Mouse (Mus musculus): Measurements from ENCODE around the gene Tm6sf2. TPM values are rescaled to one million over a fixed set of nuclear protein-coding genes. Genes with fewer than 3 reads are reported as not detected.
"Not testable (repeated sequence)": the region's sequence is repeated elsewhere in the genome, so short reads cannot be mapped to it uniquely, and the experiment has no call there.

The Tm6sf2 gene
- polyA plus RNA-seq, 1 experiment from 2014 or later, result 3.8 TPM

GRCm38 (mm10) chr8:70042583-70043455 lies 29.9 kb upstream of the Tm6sf2 start, which contains the start of the genes Mau2 and Sugp1:
TSS of gene Mau2 (minus strand) at chr8:70042734.
TSS of gene Sugp1 (plus strand) at chr8:70042813.
- peak; percentile 97 for DNase-seq (ENCODE audit: low spot score)
- WGBS, result under 1% methylated on average over 65 of the region's 65 CpGs
- Histone ChIP-seq H3K27ac (ENCODE audit: low read length) (peak within 1 kb of the TSS; percentile 79), H3K27me3 (replicated peaks; ENCODE audit: insufficient read depth, low read length) (no peaks in the 10 kb centered on the region), H3K4me2 (replicated peaks; ENCODE audit: low read depth, low read length) (peak within 1 kb of the TSS; percentile 78), H3K4me3 (ENCODE audit: low read depth, low read length) (peak within 1 kb of the TSS; percentile 96), H3K36me3 (ENCODE audit: insufficient read depth, low read length) (no peaks in the 10 kb centered on the region), H3K9me3 (ENCODE audit: low read length) (no peaks in the 10 kb centered on the region), H3K4me1 (ENCODE audit: insufficient read depth, low read depth, low read length) (peaks cover 7% of the 10 kb centered on the region; the same call in 1 of the 2 replicates), H3K9ac (replicated peaks; ENCODE audit: low read depth) (peak within 1 kb of the TSS; percentile 98)
- peak; percentile 84 for TF ChIP-seq EP300 (IDR thresholded peaks at IDR 0.05)
- TF ChIP-seq CTCF (IDR thresholded peaks at IDR 0.05), result no peak
- peak; percentile 97 for ATAC-seq

GRCm38 (mm10) chr8:70043996-70044395 lies 28.7 kb upstream of the Tm6sf2 start:
- H3K9me3 ChIP-seq (ENCODE audit: low read length), result no peaks in the 10 kb centered on the region
- no peak overlapping the region for H3K4me3 ChIP-seq (ENCODE audit: low read depth, low read length)
- TF ChIP-seq EP300 (IDR thresholded peaks at IDR 0.05) (no peak), CTCF (IDR thresholded peaks at IDR 0.05) (no peak)
- H3K4me1 ChIP-seq (ENCODE audit: insufficient read depth, low read depth, low read length), result peaks cover 7% of the 10 kb centered on the region; the same call in 1 of the 2 replicates
- peak overlapping the region; percentile 78; the same call in 1 of the 2 replicates for H3K4me2 ChIP-seq (replicated peaks; ENCODE audit: low read depth, low read length)
- DNase-seq (ENCODE audit: low spot score) (no peak), ATAC-seq (no peak)
- H3K9ac ChIP-seq (replicated peaks; ENCODE audit: low read depth), result no peak overlapping the region
- WGBS, result 87% methylated on average over 5 of the region's 5 CpGs
- no peaks in the 10 kb centered on the region for H3K27me3 ChIP-seq (replicated peaks; ENCODE audit: insufficient read depth, low read length)
- H3K27ac ChIP-seq (ENCODE audit: low read length), result no peak overlapping the region
- H3K36me3 ChIP-seq (ENCODE audit: insufficient read depth, low read length), result no peaks in the 10 kb centered on the region

- H3K4me1 ChIP-seq (ENCODE audit: insufficient read depth, low read depth, low read length), result no peaks in the 10 kb centered on the region
- TF ChIP-seq CTCF (IDR thresholded peaks at IDR 0.05) (no peak), EP300 (IDR thresholded peaks at IDR 0.05) (no peak)
- H3K4me2 ChIP-seq (replicated peaks; ENCODE audit: low read depth, low read length), result no peak overlapping the region
- peaks cover 9% of the 10 kb centered on the region; the same call in 1 of the 2 replicates for H3K36me3 ChIP-seq (ENCODE audit: insufficient read depth, low read length)
- no peak overlapping the region for H3K9ac ChIP-seq (replicated peaks; ENCODE audit: low read depth)
- no peak for ATAC-seq
- H3K27me3 ChIP-seq (replicated peaks; ENCODE audit: insufficient read depth, low read length), result no peaks in the 10 kb centered on the region
- H3K27ac ChIP-seq (ENCODE audit: low read length), result no peak overlapping the region
- H3K9me3 ChIP-seq (ENCODE audit: low read length), result no peaks in the 10 kb centered on the region
- no peak for DNase-seq (ENCODE audit: low spot score)
- H3K4me3 ChIP-seq (ENCODE audit: low read depth, low read length), result no peak overlapping the region
Measured at GRCm38 (mm10) chr8:70049662-70050061, 23.1 kb upstream of the Tm6sf2 start.

- H3K36me3 ChIP-seq (ENCODE audit: insufficient read depth, low read length); H3K9me3 ChIP-seq (ENCODE audit: low read length); H3K4me1 ChIP-seq (ENCODE audit: insufficient read depth, low read depth, low read length); H3K27me3 ChIP-seq (replicated peaks; ENCODE audit: insufficient read depth, low read length); DNase-seq (ENCODE audit: low spot score); H3K9ac ChIP-seq (replicated peaks; ENCODE audit: low read depth); H3K4me2 ChIP-seq (replicated peaks; ENCODE audit: low read depth, low read length); H3K4me3 ChIP-seq (ENCODE audit: low read depth, low read length); H3K27ac ChIP-seq (ENCODE audit: low read length); ATAC-seq: not testable (repeated sequence)
- WGBS, result 92% methylated on average over 5 of the region's 5 CpGs
- TF ChIP-seq CTCF (IDR thresholded peaks at IDR 0.05), result 0 out of 2 replicates have a peak, but pooled peaks have one; percentile 5
Measured at GRCm38 (mm10) chr8:70050434-70050833, 22.3 kb upstream of the Tm6sf2 start.

GRCm38 (mm10) chr8:70057721-70058120 lies 15.0 kb upstream of the Tm6sf2 start:
- DNase-seq (ENCODE audit: low spot score) (no peak), ATAC-seq (no peak)
- Histone ChIP-seq H3K27ac (ENCODE audit: low read length) (no peak overlapping the region), H3K4me2 (replicated peaks; ENCODE audit: low read depth, low read length) (no peak overlapping the region), H3K9ac (replicated peaks; ENCODE audit: low read depth) (no peak overlapping the region), H3K4me3 (ENCODE audit: low read depth, low read length) (no peak overlapping the region), H3K36me3 (ENCODE audit: insufficient read depth, low read length) (peaks cover 48% of the 10 kb centered on the region; the same call in 1 of the 2 replicates), H3K9me3 (ENCODE audit: low read length) (no peaks in the 10 kb centered on the region), H3K4me1 (ENCODE audit: insufficient read depth, low read depth, low read length) (no peaks in the 10 kb centered on the region), H3K27me3 (replicated peaks; ENCODE audit: insufficient read depth, low read length) (no peaks in the 10 kb centered on the region)
- WGBS, result 71% methylated on average over 1 of the region's 1 CpGs
- TF ChIP-seq EP300 (IDR thresholded peaks at IDR 0.05), result no peak
- no peak for TF ChIP-seq CTCF (IDR thresholded peaks at IDR 0.05)

GRCm38 (mm10) chr8:70071836-70072440 lies 786 bp upstream of the Tm6sf2 start:
- 75% methylated on average over 2 of the region's 2 CpGs for WGBS
- Histone ChIP-seq H3K4me1 (ENCODE audit: insufficient read depth, low read depth, low read length) (peaks cover 8% of the 10 kb centered on the region; the same call in 1 of the 2 replicates), H3K4me3 (ENCODE audit: low read depth, low read length) (no peak overlapping the region), H3K27ac (ENCODE audit: low read length) (no peak overlapping the region), H3K4me2 (replicated peaks; ENCODE audit: low read depth, low read length) (no peak overlapping the region), H3K36me3 (ENCODE audit: insufficient read depth, low read length) (peaks cover 11% of the 10 kb centered on the region), H3K9ac (replicated peaks; ENCODE audit: low read depth) (no peak overlapping the region), H3K27me3 (replicated peaks; ENCODE audit: insufficient read depth, low read length) (no peaks in the 10 kb centered on the region), H3K9me3 (ENCODE audit: low read length) (no peaks in the 10 kb centered on the region)
- TF ChIP-seq EP300 (IDR thresholded peaks at IDR 0.05) (no peak), CTCF (IDR thresholded peaks at IDR 0.05) (no peak)
- DNase-seq (ENCODE audit: low spot score) (peak; percentile 58), ATAC-seq (peak; percentile 75)

Measured in lung, postnatal 0 days (tissue).